Mouse (Mus musculus) inflammation-experienced regulatory T-cells (primary cell): ENCODE data around the gene Klhl9. TPM values are rescaled to one million over a fixed set of nuclear protein-coding genes. Genes with fewer than 3 reads are reported as not detected.

Source experiments
- polyA plus RNA-seq, 2 experiments: library from polyadenylated mRNA; unstranded; fragments of 100-300 nt; shearing (Covaris generic); gene quantifications; one replicate each; pipeline ENCODE4 v1.2.1; 2017

The Klhl9 gene
- polyA plus RNA-seq, result 10 to 100 TPM; 19.8 to 29.0 TPM

DNA sequence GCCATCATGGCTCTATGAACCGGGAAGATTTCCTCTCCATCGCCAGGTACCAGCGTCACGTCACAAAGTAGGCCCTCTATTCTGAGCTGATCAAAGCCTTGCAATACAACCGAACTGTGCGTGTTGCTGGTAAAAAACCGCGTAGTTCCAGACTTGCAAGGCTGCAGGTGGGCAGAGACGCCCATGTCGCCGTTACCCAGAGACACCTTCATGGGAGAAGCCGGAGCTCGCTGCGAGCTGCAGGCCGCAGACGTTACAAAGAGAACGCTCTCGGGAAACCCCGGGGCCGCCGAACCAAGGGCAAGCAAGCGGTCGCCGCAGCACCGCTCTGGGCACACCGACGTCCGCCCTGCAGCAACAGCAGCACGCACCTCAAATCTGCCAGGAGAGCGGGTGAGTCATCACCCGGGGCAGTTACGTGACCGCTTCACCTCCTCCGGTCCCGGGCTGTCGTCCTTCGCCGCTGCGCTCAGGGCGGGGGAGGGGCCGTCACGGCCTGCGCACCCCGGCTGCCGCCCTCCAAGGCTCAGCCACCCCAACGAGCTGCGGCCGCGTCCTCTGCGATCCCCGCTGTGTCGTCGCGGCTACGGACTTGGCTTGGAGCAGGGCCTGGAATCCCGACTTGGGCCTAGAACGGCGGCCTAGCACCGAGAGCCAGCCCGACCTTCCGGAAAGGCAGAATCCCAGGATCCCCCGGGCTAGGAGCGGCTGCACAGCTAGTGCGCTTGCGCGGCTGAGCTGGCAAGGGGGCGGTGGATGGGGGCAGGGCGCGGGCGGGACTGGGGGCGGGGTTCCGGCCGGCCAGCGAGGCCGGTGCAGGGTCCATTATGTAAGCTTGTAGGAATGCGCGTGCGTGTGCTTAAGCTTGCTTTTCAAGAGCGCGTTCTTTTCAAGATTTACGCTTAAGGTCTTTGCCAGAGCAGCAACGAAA, at the start of gene Klhl9, which contains the start of gene Gm26566:
Gene Klhl9 (minus strand): TSS at position 675 of the 931 bp plus-strand sequence.
Gene Gm26566 (plus strand): TSS at position 15 of the 931 bp plus-strand sequence.

DNA sequence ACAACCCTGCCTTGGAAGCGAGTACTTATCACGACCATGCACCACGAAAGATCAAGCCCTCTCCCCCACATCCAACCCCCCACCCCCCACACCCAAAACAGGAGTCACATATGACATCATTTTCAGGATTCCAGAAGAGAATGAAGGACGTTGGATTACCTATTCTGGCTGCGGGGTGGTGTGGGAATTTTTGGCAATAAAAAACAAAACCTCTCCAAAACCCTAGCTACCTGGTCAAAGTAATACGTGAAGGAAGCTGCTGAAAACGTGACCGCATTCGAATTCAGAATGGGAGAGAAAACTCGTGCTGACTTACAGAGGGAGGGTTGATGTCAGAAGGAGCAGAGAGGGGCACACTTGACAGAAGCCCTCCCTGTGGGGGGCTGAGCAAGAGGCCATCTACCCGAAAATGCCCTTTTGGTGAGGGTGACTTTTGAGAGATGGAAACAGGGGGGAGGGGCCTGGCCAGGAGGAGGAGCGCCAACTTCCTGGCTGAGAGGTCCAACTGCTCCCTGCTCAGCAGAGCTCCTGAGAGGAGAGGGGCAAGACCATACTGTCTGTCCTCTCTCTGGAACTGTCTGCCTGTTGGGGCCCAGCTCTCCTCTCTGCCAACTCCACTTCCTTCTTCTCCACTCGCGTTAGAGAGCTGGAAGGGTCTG, 37.5 kb upstream of the Klhl9 start, which contains the start of gene Gm13283:
Gene Gm13283 (plus strand): TSS at position 510 of the 659 bp plus-strand sequence.

DNA sequence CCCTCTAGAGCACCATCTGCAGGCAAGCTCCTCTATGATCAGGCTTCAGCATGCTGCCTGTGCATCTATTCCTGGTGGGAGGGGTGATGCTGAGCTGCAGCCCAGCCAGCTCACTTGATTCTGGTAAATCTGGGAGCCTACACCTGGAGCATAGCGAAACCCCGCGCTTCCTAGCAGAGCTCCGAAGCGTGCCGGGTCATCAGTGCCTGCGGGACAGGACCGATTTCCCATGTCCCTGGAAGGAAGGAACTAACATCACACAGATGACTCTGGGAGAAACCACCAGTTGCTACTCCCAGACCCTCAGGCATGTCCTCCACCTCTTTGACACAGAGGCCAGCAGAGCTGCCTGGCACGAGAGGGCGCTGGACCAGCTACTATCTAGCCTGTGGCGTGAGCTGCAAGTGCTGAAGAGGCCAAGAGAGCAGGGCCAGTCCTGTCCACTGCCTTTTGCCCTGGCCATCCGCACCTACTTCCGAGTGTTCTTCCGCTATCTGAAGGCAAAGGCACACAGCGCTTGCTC, 32.6 kb upstream of the Klhl9 start, which contains the start of gene Gm13271:
Gene Gm13271 (plus strand): TSS at position 51 of the 523 bp plus-strand sequence.

DNA sequence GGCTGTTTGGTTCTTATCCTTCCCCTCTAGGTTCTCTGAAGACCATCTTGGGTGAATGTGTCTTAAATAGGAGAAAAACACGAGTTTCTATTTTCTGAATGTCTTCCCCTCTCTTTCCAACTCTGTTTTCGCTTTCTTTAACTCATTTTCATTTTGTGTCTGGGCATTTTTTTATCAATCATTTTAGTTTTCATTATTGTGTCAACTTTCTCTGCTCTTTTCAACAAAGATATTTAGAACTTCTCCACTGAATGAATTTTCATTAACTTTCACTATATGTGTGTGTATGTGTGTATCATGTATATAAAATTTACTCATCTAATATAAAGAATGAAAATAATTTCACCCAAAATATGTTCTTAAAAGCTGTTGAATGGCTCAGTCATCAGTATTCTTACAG, 31.0 kb downstream of the Klhl9 start, which contains the start of gene Ifnab:
Gene Ifnab (minus strand): TSS at position 101 of the 400 bp plus-strand sequence.

DNA sequence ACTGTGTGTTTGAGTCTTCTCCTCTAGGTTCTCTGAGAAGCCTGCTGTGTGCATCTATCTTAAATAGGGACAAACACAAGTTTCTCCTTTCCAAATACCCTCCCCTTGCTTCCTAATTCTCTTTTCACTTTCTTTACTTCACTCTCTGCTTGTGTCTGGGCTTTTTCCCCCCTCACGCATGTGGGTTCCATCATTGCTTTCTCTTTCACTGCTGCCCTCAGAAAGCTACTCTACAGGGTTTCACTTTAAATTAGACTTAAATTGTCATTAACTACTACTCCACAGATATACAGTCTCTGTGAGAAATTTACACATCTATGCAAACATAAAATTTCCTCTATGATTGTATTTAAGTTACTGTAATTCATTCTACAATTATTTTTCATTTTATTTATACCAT, 38.5 kb downstream of the Klhl9 start, which contains the start of gene Ifna2:
Gene Ifna2 (minus strand): TSS at position 101 of the 400 bp plus-strand sequence.

DNA sequence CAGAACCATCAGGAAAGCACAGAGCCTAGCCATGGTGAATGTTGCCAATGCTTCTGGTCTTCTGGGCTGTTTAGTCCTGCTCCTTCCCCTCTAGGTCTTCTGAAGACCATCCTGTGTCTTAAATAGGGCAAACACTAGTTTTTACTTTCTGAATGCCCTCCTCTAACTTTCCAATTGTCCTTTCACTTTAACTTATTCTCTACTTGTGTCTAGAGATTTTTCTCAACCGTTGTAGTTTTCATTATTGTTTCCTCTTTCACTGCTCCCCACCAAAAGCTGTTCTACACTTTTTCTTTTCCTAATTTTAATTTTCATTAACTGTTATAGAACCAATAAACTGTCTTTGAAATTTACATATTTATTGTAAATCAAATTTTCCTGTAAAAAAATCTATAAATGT, 45.4 kb downstream of the Klhl9 start, which contains the start of gene Ifna16:
Gene Ifna16 (minus strand): TSS at position 101 of the 400 bp plus-strand sequence.

Other genes with a start within 250 kb of the Klhl9 start
- 1 to 10 TPM in 1 of 2 experiments, under 1 TPM in 1; 0.29 to 1.3 TPM for gene Ifnb1, start 199.7 kb downstream of the Klhl9 start, polyA plus RNA-seq
- 1 to 10 TPM in 1 of 2 experiments, under 1 TPM in 1; 0.45 to 2.3 TPM for gene Ifna15, start 164.2 kb downstream of the Klhl9 start, polyA plus RNA-seq
- gene Ifna14, start 150.7 kb downstream of the Klhl9 start, polyA plus RNA-seq, result under 1 TPM in 1 of 2 experiments, not detected in 1; 0.70 TPM
- not detected for gene Ifna9, start 130.1 kb downstream of the Klhl9 start, polyA plus RNA-seq
- gene Ifna12, start 119.1 kb downstream of the Klhl9 start, polyA plus RNA-seq, result not detected
- under 1 TPM in 1 of 2 experiments, not detected in 1; 0.47 TPM for gene C87499, start 88.1 kb downstream of the Klhl9 start, polyA plus RNA-seq
- gene Ifna13, start 78.0 kb downstream of the Klhl9 start, polyA plus RNA-seq, result not detected
- not detected for gene Ifna16, start 45.5 kb downstream of the Klhl9 start, polyA plus RNA-seq
- gene Ifna2, start 38.6 kb downstream of the Klhl9 start, polyA plus RNA-seq, result not detected
- gene Ifnab, start 31.1 kb downstream of the Klhl9 start, polyA plus RNA-seq, result under 1 TPM in 1 of 2 experiments, not detected in 1; 0.30 TPM
- gene Gm26566, start 660 bp downstream of the Klhl9 start, polyA plus RNA-seq, result not detected
- gene Gm13271, start 32.4 kb upstream of the Klhl9 start, polyA plus RNA-seq, result not detected
- gene Gm13283, start 37.7 kb upstream of the Klhl9 start, polyA plus RNA-seq, result 1 to 10 TPM in 1 of 2 experiments, under 1 TPM in 1; 0.62 to 1.0 TPM
- gene Gm13290, start 51.4 kb upstream of the Klhl9 start, polyA plus RNA-seq, result under 1 TPM in 1 of 2 experiments, not detected in 1; 0.82 TPM
- not detected for gene Gm13289, start 54.5 kb upstream of the Klhl9 start, polyA plus RNA-seq
- not detected for gene Gm13272, start 57.4 kb upstream of the Klhl9 start, polyA plus RNA-seq
- 1 to 10 TPM in 1 of 2 experiments, not detected in 1; 1.5 TPM for gene Ifnz, start 59.7 kb upstream of the Klhl9 start, polyA plus RNA-seq
- gene Gm13276, start 63.2 kb upstream of the Klhl9 start, polyA plus RNA-seq, result not detected
- gene Gm13277, start 66.2 kb upstream of the Klhl9 start, polyA plus RNA-seq, result not detected
- gene Gm13278, start 69.1 kb upstream of the Klhl9 start, polyA plus RNA-seq, result not detected
- not detected for gene Gm13275, start 72.0 kb upstream of the Klhl9 start, polyA plus RNA-seq
- gene Gm13279, start 74.9 kb upstream of the Klhl9 start, polyA plus RNA-seq, result not detected
- gene Gm13285, start 77.2 kb upstream of the Klhl9 start, polyA plus RNA-seq, result 1 to 10 TPM in 1 of 2 experiments, under 1 TPM in 1; 0.94 to 3.7 TPM
- gene Gm13287, start 80.8 kb upstream of the Klhl9 start, polyA plus RNA-seq, result not detected
- not detected for gene Gm13288, start 83.1 kb upstream of the Klhl9 start, polyA plus RNA-seq
- gene Ifna7, start 93.8 kb upstream of the Klhl9 start, polyA plus RNA-seq, result not detected
- gene Ifna11, start 97.5 kb upstream of the Klhl9 start, polyA plus RNA-seq, result not detected
- gene Ifna6, start 105.0 kb upstream of the Klhl9 start, polyA plus RNA-seq, result not detected
- not detected for gene Ifna5, start 113.1 kb upstream of the Klhl9 start, polyA plus RNA-seq
- gene Ifna4, start 119.4 kb upstream of the Klhl9 start, polyA plus RNA-seq, result under 1 TPM in 1 of 2 experiments, not detected in 1; 0.71 TPM
- not detected for gene Ifna1, start 127.6 kb upstream of the Klhl9 start, polyA plus RNA-seq
- gene Ifne, start 157.7 kb upstream of the Klhl9 start, polyA plus RNA-seq, result not detected